Mouse (Mus musculus): Measurements from ENCODE around the gene 3425401B19Rik. TPM values are rescaled to one million over a fixed set of nuclear protein-coding genes. Genes with fewer than 3 reads are reported as not detected.

The 3425401B19Rik gene
- total RNA-seq (2014; rRNA removed), result under 0.01 TPM in 1 of 2 replicates, not detected in the other
- not detected in 2 replicates for polyA plus RNA-seq (2015; fragmentation: Nextera tagmentation; extraction: Ambion mirVana)

DNA sequence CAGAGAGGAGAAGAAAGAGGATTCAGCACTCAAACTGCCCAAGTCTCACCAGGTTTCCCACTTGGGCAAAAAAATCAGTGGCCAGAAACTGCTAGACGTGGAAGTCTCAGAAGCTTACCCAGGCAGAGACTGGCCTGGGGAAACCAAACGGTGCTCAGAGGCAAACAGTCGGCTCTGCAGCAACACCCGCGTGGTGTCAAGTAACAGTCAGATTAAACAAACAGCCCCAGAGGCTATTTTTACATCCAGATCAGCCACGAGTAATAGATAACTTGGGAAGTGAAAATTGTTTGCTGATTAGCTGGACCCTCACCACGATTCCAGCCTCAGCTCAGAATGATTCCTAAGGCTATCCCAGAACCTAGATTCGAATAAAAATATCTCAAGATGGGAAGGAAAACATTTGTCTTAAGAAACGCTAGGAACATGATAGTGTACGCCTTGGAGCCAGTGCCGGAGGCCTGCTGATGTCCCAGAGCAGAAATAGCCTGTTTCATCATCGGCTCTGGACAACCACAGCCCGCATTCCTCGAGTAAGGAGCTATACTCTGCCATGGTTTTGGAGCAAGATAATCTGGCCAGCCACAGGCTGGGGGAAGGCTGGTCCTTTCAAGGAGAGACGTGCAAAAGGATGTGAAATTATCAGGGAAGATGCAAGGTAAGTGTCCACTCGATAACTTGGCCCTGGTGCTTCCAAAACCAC lies at the start of gene 3425401B19Rik:
Gene 3425401B19Rik, minus strand, starts transcription at position 170 of the 703 bp plus-strand sequence.
- DNase-seq (no peak), ATAC-seq (no peak)
- Histone ChIP-seq H3K4me2 (ENCODE audit: low read depth) (peak within 1 kb of the TSS; percentile 42), H3K9ac (0 out of 2 replicates have a peak within 1 kb of the TSS, but pooled peaks have one; percentile 10), H3K36me3 (ENCODE audit: insufficient read depth) (no peaks in the 10 kb centered on the region), H3K4me1 (ENCODE audit: insufficient read depth) (0 out of 2 replicates have a peak, but pooled peaks cover 6% of the 10 kb centered on the region), H3K27me3 (ENCODE audit: insufficient read depth, low read length) (no peaks in the 10 kb centered on the region), H3K27ac (ENCODE audit: low read depth, low read length) (no peak within 1 kb of the TSS), H3K4me3 (ENCODE audit: low read depth, low read length) (no peak within 1 kb of the TSS), H3K9me3 (ENCODE audit: low read length) (no peaks in the 10 kb centered on the region)
- WGBS, result 76% methylated on average over 16 of the region's 16 CpGs
- no peak for TF ChIP-seq CTCF (IDR thresholded peaks at IDR 0.05; ENCODE audit: low read depth)

DNA sequence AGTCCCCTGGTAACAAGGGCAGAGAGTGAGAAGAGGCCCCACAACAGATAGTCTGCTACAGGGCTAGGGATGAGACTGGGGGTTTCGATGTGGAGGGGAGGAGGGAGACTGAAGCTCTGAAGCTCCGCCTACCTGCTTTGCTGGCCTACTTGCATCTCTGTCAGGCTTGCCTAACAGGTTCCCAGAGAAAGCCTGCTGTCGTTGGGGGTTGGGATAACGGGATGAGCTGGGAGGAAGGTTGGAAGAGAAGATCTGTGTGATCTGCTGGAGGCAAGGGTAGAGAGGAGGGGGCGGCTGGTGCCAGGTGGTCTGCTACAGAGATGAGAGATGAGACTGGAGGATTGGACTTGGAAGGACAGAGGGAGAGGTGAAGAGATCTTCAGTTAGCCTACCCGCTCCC lies 47.9 kb upstream of the 3425401B19Rik start:
- Histone ChIP-seq H3K4me2 (ENCODE audit: low read depth) (no peak overlapping the region), H3K9ac (no peak overlapping the region), H3K4me1 (ENCODE audit: insufficient read depth) (no peaks in the 10 kb centered on the region), H3K4me3 (ENCODE audit: low read depth, low read length) (no peak overlapping the region), H3K27ac (ENCODE audit: low read depth, low read length) (no peak overlapping the region), H3K27me3 (ENCODE audit: insufficient read depth, low read length) (no peaks in the 10 kb centered on the region), H3K9me3 (ENCODE audit: low read length) (no peaks in the 10 kb centered on the region), H3K36me3 (ENCODE audit: insufficient read depth) (no peaks in the 10 kb centered on the region)
- DNase-seq, result no peak
- no peak for TF ChIP-seq CTCF (IDR thresholded peaks at IDR 0.05; ENCODE audit: low read depth)
- ATAC-seq, result no peak
- WGBS, result 41% methylated on average over 6 of the region's 6 CpGs

DNA sequence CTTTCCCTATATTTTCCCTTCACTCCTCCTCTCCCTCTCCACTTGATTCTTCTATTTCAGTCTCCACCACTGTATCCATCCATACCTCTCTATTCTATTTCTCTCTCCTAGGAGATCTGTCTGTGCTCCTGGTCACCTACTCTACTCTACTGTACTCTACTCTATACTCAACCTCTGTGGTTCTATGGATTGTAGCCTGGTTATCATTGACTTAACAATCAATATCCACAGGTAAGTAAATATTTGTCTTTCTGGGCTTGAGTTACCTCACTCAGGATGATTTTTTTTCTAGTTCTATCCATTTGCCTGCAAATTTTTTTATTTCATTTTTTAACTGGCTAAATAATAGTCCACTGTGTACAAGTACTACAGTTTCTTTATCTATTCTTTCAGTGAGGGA lies 41.8 kb upstream of the 3425401B19Rik start:
- Histone ChIP-seq H3K4me1 (ENCODE audit: insufficient read depth) (no peaks in the 10 kb centered on the region), H3K9ac (no peak overlapping the region), H3K27me3 (ENCODE audit: insufficient read depth, low read length) (no peaks in the 10 kb centered on the region), H3K27ac (ENCODE audit: low read depth, low read length) (no peak overlapping the region), H3K4me2 (ENCODE audit: low read depth) (no peak overlapping the region), H3K4me3 (ENCODE audit: low read depth, low read length) (no peak overlapping the region), H3K9me3 (ENCODE audit: low read length) (no peaks in the 10 kb centered on the region), H3K36me3 (ENCODE audit: insufficient read depth) (no peaks in the 10 kb centered on the region)
- DNase-seq, result no peak
- no peak for ATAC-seq
- no peak for TF ChIP-seq CTCF (IDR thresholded peaks at IDR 0.05; ENCODE audit: low read depth)

DNA sequence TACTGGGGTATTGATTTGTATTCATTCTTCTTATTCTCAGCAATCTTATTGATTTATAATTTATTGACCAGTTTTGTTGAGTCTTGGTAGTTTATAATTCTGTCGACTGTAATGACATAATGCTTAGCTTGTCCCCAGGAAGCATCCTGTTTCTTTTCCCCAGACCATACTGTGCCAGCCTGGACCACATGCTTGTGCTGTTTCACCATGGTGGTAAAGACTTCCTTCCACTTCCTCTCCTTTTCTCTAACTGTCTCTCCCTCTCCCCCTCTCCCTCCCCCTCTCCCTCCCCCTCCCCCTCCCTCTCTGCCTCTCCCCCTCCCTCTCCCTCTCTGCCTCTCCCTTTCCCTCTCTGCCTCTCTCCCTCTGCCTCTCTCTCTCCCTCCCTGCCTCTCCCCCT lies 36.4 kb upstream of the 3425401B19Rik start:
- H3K27ac ChIP-seq (ENCODE audit: low read depth, low read length), result no peak overlapping the region
- no peak for TF ChIP-seq CTCF (IDR thresholded peaks at IDR 0.05; ENCODE audit: low read depth)
- no peaks in the 10 kb centered on the region for H3K9me3 ChIP-seq (ENCODE audit: low read length)
- no peaks in the 10 kb centered on the region for H3K4me1 ChIP-seq (ENCODE audit: insufficient read depth)
- no peak for DNase-seq
- H3K9ac ChIP-seq, result no peak overlapping the region
- H3K4me2 ChIP-seq (ENCODE audit: low read depth), result no peak overlapping the region
- no peak for ATAC-seq
- no peak overlapping the region for H3K4me3 ChIP-seq (ENCODE audit: low read depth, low read length)
- H3K36me3 ChIP-seq (ENCODE audit: insufficient read depth), result no peaks in the 10 kb centered on the region
- H3K27me3 ChIP-seq (ENCODE audit: insufficient read depth, low read length), result no peaks in the 10 kb centered on the region
- WGBS, result 50% methylated on average over 1 of the region's 1 CpGs

DNA sequence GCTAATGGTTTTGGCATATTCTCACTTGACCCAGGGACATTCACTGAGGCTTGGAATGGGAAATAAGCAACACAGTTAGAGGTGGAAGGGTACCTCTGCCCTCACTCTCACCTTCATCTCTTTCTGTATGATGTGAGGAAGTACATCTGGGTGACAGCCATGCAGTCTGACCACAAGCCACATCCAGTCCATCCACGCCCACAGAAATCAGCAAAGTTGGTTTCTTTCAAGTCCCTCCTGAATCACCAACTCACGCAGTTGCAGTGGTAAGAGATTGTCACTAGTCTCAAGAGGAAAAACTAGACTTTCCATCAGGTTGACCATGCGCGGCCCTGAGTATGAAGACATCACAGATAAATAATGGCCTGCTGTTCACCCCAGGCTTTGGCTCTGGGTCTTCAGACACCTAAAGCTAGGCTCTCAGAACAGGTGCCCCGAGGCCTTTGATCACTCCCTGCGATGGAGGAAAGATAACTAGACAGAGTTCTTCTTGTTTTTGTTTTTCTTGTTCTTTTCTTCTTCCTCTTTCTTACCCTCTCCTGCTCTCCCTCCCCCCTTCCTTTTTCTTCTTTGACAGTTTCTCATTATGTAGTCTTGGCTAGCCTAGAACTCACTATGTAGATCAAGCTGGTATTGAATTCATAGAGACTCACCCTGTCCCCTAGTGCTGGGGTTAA lies 31.8 kb upstream of the 3425401B19Rik start:
- Histone ChIP-seq H3K4me3 (ENCODE audit: low read depth, low read length) (no peak overlapping the region), H3K27me3 (ENCODE audit: insufficient read depth, low read length) (no peaks in the 10 kb centered on the region), H3K36me3 (ENCODE audit: insufficient read depth) (no peaks in the 10 kb centered on the region), H3K4me1 (ENCODE audit: insufficient read depth) (no peaks in the 10 kb centered on the region), H3K4me2 (ENCODE audit: low read depth) (no peak overlapping the region), H3K9ac (no peak overlapping the region), H3K27ac (ENCODE audit: low read depth, low read length) (no peak overlapping the region), H3K9me3 (ENCODE audit: low read length) (no peaks in the 10 kb centered on the region)
- ATAC-seq (no peak), DNase-seq (no peak)
- no peak for TF ChIP-seq CTCF (IDR thresholded peaks at IDR 0.05; ENCODE audit: low read depth)
- WGBS, result 95% methylated on average over 6 of the region's 6 CpGs

DNA sequence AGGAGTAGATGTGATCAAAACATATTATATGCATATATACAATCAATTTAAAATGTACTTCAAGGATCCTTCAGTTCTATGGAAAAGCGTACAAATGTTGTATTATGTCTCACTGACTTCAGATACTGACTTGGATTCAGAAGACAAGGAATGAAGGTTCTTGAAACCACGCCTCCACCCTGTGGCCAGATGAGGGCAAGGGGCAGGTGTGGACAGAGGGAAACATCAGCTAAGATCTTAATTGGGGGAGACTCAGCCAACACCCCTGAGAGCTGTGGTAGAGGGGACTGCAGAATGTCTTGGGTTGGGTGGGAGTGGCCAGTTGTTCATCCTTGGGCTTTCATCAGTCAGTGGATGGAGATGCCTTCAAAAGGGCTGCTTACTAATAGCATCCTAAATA lies 30.4 kb upstream of the 3425401B19Rik start:
- DNase-seq, result no peak
- no peak for TF ChIP-seq CTCF (IDR thresholded peaks at IDR 0.05; ENCODE audit: low read depth)
- Histone ChIP-seq H3K4me1 (ENCODE audit: insufficient read depth) (no peaks in the 10 kb centered on the region), H3K4me2 (ENCODE audit: low read depth) (no peak overlapping the region), H3K9ac (no peak overlapping the region), H3K36me3 (ENCODE audit: insufficient read depth) (no peaks in the 10 kb centered on the region), H3K9me3 (ENCODE audit: low read length) (no peaks in the 10 kb centered on the region), H3K27me3 (ENCODE audit: insufficient read depth, low read length) (no peaks in the 10 kb centered on the region), H3K27ac (ENCODE audit: low read depth, low read length) (no peak overlapping the region), H3K4me3 (ENCODE audit: low read depth, low read length) (no peak overlapping the region)
- no peak for ATAC-seq
- WGBS, result 92% methylated on average over 2 of the region's 2 CpGs

DNA sequence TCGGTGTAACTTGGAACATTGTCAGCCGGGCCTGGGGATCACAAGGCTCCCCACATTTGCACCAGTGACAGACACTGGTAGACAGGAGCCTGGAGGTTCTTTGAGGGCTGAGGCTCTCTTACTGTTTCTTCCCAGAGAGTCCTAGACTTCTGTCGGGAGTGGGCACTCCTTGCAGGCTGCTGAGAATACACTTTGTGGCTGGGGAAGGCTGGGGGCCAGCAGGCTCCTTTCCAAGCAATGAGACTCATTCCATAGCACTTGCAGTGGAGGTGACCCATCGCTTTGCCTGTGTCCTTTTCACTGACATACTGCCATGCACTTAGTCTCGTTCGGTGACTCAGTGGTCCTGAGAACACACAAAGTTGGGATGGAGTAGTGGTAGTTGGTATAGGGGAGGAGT lies 30.0 kb upstream of the 3425401B19Rik start:
- TF ChIP-seq CTCF (IDR thresholded peaks at IDR 0.05; ENCODE audit: low read depth), result no peak
- ATAC-seq (no peak), DNase-seq (no peak)
- Histone ChIP-seq H3K27ac (ENCODE audit: low read depth, low read length) (no peak overlapping the region), H3K9me3 (ENCODE audit: low read length) (no peaks in the 10 kb centered on the region), H3K27me3 (ENCODE audit: insufficient read depth, low read length) (no peaks in the 10 kb centered on the region), H3K4me1 (ENCODE audit: insufficient read depth) (no peaks in the 10 kb centered on the region), H3K9ac (no peak overlapping the region), H3K4me3 (ENCODE audit: low read depth, low read length) (no peak overlapping the region), H3K36me3 (ENCODE audit: insufficient read depth) (no peaks in the 10 kb centered on the region), H3K4me2 (ENCODE audit: low read depth) (no peak overlapping the region)
- 73% methylated on average over 6 of the region's 6 CpGs for WGBS

Measured in forebrain, postnatal 0 days (tissue).